Mouse (Mus musculus) adrenal gland, adult 2 months (tissue): Measurements from ENCODE around the gene Rbm42. TPM values are rescaled to one million over a fixed set of nuclear protein-coding genes. Genes with fewer than 3 reads are reported as not detected.

Experiments used
- DNase-seq: peaks from one replicate; pipeline ENCODE4 v3.0.0; 2021
- long read RNA-seq: library from polyadenylated mRNA; stranded (forward); transcript quantifications from one replicate; pipeline ENCODE4 v2.0.0, GENCODE M21; 2021
- polyA plus RNA-seq: library from polyadenylated mRNA; depleted of rRNA; stranded (reverse); fragments of >200 nt; gene quantifications from 2 replicates; pipeline ENCODE4 v1.2.3, GENCODE M21; 2012; rRNA removed
- total RNA-seq, 2 experiments: library from RNA; stranded (reverse); gene quantifications; 2 replicates each; pipeline ENCODE4 v1.2.3; 2021

Rbm42 gene
- 10 to 100 TPM; 78.0 to 81.9 TPM for total RNA-seq
- polyA plus RNA-seq: 125 and 139 TPM in 2 replicates
- long read RNA-seq, transcript Rbm42-201 (10 exons, 1,784 nt): major isoform, 67 of 111 reads
- long read RNA-seq, transcript Rbm42-202 (9 exons, 1,526 nt): minor isoform, 34 of 111 reads
- long read RNA-seq, partial matches to known transcripts: 5 of 111 reads
- long read RNA-seq, other reads (novel, unspliced or antisense): 5 of 111 reads

- peak; percentile 99 for DNase-seq
Measured at GRCm38 (mm10) chr7:30649591-30650540, at the start of gene Rbm42. TSS of gene Rbm42 (minus strand) at chr7:30650317.

DNA sequence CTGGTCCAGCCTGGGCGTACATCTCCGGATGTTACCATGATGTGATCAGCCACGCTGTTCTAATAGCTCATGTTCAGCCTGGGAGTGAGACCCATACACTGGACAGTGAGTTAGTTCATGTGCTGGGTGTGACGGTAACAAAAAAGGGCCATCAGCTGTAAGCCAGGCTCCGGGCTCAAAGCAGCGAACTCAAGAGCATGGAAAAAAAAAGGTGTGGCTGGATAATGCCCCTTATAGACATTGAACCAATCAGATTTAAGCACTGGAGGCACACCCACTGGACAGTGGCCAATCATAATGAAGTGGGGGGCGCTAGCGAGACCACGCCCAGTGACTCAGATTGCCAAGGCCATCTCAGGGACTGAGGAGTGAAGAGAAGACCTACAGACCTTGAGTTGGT, 48.5 kb upstream of the Rbm42 start, which contains the start of gene 2200002J24Rik:
Gene 2200002J24Rik, plus strand, starts transcription at position 338 of the 400 bp plus-strand sequence.
- peak; percentile 89 for DNase-seq

- peak; percentile 35 for DNase-seq
Measured at GRCm38 (mm10) chr7:30698101-30698500, 48.0 kb upstream of the Rbm42 start.

- DNase-seq: no peak
Measured at GRCm38 (mm10) chr7:30688325-30688724, 38.2 kb upstream of the Rbm42 start.

DNA sequence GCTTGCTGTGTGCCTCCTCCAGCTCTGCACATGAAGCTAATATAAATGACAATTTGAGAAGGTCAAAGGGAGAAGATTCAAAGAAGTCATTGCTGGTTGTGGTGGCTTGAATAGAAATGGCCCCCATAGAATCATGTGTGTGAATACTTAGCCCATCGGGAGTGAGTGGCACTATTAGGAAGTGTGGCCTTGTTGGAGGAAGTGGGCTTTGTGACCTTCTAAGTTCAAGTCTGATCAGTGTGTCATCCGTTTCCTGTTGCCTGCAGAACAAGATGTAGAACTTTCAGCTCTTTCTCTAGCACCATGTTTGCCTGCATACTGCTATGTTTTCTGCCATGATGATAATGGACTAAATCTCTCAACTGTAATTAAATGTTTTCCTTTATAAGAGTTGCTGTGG, 33.3 kb upstream of the Rbm42 start:
- DNase-seq: no peak

DNA sequence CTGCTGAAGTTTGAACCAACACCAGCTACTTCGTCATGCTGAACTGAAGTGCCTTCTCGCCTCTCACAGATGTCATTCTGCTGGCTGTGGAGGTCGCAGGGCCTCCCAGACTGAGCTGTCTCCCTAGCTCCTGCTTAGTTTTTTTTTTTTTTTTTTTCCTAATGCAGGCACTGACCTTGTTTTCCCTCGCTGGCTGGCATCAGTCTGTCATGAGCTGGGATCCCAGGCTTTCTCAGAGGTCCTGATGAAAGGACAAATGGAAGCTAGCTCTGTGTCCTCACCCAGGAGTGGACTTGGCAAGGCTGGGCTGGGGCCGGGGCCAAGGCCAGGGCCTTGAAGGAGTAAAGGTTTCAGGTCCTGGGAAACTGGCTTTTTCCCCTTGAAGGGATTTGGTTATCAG, 31.8 kb upstream of the Rbm42 start:
- DNase-seq: peak; percentile 58

GRCm38 (mm10) chr7:30678263-30678975, 28.3 kb upstream of the Rbm42 start:
- peak; percentile 91 for DNase-seq

GRCm38 (mm10) chr7:30671480-30671879, 21.4 kb upstream of the Rbm42 start, which contains the start of gene Pmis2:
TSS of gene Pmis2 (minus strand) at chr7:30671605.
- DNase-seq: no peak

- DNase-seq: no peak
Measured at GRCm38 (mm10) chr7:30669229-30669628, 19.1 kb upstream of the Rbm42 start.

GRCm38 (mm10) chr7:30665321-30665720, 15.2 kb upstream of the Rbm42 start:
- DNase-seq: peak; percentile 19

DNA sequence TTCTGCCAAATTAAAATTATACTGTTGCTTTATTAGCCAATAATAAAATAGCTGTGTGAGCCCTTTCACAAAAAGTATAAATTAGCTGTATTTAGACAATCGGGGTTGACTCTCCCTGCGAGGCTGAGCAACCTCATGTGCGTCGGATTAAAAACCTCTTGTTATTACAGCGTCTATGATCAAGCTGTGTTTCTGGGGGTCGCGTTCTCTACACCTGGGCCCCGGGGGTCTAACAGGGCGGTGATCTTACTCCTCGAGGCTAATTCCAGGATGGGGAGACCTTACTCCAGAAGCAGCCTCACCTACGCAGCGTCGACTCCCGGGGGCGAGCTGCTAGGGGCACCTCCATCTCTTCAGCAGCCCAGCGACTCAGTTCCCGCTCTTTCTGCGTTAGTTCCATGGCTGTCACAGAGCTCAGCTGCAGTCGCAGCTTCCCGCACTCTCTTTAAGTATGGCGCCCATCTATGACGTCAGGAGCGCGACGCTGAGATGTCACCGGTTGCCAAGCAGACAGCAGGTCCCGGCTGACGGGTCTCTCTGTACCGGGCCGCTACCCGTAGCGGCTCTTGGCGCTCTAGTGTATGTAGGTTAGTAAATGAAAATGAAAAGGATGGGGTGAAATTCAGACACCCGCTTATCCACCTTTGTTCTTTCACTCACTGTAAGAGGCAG, 14.5 kb upstream of the Rbm42 start, which contains the start of gene Haus5:
Gene Haus5, minus strand, starts transcription at position 466 of the 672 bp plus-strand sequence.
- DNase-seq: peak; percentile 91

DNA sequence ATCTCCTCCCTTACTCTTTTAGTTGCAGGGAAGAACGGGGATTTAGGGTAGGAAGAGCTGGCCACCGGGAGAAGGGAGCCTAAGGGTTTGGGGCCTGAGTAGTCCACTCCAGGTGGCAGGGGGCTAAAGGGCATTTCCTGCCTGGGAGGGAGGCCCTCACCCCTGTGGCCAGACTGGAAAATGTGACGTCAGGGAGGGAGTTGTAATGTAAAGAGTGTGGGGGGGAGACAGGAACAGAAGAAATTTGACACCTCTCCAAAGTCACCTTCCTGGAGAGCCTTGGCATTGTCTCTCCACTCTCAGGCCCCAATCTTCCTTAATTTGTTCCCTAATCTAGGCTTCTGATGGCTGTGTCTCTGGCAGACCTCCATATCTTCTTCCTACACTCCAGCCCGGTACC, 11.0 kb downstream of the Rbm42 start:
- DNase-seq: no peak

GRCm38 (mm10) chr7:30636395-30636794, 13.7 kb downstream of the Rbm42 start:
- no peak for DNase-seq

DNA sequence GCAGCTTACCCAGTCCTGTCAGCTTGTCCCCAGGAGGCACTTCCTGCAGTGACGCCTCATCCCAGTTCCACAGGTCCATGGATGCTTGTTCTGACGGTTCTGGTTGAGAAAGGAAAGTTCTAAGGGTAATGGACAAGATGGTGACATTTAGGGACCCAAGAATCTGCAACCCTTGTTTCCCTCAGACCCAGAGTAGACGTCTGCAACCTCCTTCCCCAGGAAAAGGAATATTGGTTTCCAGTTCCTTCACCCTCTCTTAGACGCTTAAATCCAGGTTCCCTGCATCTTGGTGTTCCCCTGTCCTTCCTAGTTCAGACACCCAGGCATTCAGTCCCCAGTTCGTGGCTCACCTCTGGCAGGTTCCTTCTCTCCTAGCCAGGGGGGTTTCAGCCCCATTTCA, 14.4 kb downstream of the Rbm42 start, which contains the start of gene Etv2:
Gene Etv2, minus strand, starts transcription at position 101 of the 400 bp plus-strand sequence.
- DNase-seq: no peak

DNA sequence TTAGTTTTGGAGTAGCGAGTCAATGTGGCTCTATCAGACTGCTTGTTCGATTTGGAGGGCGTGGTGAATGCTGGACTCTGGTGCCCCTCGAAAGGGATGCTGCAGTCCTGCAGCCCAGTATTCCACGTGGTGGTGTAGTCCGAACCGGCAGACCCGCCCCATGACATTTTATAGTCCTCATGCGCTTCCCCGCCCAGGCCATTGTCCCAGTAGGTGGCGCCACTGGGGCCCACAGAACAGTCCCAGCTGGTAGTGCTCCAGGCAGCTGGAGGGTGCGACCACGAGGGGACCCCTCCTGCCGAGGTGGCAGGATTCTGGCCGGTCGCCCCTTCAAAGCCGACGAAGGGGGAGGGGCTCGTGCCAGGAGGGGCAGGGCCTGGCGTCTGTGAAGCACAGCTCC, 15.5 kb downstream of the Rbm42 start:
- peak; percentile 41 for DNase-seq

DNA sequence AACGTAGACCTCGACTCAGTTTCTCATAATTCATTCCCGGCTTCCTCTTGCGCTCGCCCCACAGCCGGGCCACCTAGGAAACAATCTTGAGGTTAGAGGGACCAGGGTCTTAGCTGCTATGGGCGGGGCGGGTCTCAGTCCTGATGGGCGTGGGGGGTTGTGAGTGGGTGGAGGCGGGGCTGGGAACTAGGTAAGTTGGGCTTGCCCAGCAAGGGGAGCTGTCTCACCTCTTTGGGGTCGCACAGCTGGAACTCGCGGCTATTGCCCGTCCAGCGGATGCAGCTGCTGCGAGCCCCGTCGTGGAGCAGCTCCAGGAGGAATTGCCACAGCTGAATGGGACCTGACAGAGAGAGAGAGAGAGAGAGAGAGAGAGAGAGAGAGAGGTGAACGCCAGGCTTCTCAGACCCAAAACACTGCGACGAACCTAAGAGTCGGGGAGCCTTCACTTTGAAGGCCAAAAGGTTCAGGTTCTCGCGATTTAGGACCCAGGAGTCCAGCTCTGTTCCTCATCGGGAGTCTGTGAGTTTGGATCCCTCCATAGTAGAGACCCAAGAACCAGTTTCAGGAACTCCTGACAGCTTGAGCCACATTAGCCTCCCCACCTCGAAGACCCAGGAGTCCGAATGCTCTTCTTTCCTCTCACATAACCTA, 16.2 kb downstream of the Rbm42 start:
- no peak for DNase-seq

DNA sequence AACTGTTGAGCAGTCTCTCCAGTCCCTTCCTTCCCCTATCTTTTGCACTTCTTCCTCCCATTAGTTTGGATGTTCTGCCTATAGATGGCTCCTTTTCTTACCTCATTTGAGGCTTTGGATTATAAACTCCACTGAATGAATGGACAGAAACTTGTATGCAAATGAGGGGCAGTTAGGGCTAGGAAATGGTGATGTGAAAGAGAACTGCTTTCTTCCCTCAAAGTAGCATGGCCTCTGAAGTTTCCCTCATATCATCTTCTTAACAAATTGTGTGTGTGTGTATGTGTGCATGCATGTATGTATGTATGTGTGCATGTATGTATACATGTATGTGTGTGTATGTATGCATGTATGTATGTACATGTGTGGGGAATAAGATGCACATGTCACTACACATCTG, 21.1 kb downstream of the Rbm42 start:
- no peak for DNase-seq

DNA sequence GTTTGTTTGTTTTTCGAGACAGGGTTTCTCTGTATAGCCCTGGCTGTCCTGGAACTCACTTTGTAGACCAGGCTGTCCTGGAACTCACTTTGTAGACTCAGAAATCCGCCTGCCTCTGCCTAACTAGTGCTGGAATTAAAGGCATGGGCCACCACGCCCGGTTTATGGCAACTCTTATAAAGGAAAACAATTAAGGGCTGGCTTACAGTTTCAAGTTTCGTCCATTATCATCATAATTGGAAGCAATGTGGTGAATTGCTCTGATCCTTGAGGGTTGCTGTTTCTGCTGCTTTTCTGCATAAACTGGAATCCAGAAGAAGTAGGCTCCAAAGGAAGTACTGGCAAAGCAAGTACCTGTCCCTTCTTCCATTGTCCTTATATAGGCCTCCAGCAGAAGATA, 23.5 kb downstream of the Rbm42 start:
- no peak for DNase-seq

GRCm38 (mm10) chr7:30625530-30626384, 24.4 kb downstream of the Rbm42 start, which contains the start of gene Cox6b1:
TSS of gene Cox6b1 (minus strand) at chr7:30626151.
- DNase-seq: peak; percentile 91

DNA sequence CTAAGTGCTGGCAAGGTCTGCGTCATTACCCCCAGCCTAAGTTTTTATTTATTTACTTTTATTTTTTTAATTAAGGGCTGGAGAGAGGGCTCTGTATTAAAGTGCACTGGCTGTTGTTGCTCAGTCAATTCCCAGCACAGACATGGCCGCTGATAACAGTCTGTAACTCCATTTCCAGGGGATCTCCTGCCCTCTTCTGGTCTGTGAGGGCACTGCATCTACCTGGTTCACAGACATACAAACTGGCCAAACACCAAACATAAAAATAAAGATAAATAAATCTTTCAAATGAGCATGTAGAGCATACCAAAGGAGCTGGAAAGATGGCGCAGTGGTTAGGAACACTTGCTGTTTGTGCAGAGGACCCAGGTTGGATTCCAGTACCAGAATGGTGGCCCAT, 30.9 kb downstream of the Rbm42 start:
- no peak for DNase-seq
